Mouse (Mus musculus) left cerebral cortex, adult 2 months (tissue): ENCODE measurements around the gene Dnah9. TPM values are rescaled to one million over a fixed set of nuclear protein-coding genes. Genes with fewer than 3 reads are reported as not detected.

Experiments
- DNase-seq, 2 experiments: peaks; one replicate each; pipeline ENCODE4 v3.0.0; 2021 to 2022; ENCODE audit warnings: low spot score in 2 of 2, mixed read lengths in 1 of 2; ENCODE audit errors: extremely low spot score in 1 of 2
- H3K27ac ChIP-seq: fragments of 200-600 bp; 2 replicates; pipeline ENCODE4 v1.8.1; 2022
- H3K4me3 ChIP-seq: fragments of 200-600 bp; 2 replicates; pipeline ENCODE4 v1.8.1; 2022
- CTCF ChIP-seq: fragments of 200-600 bp; IDR thresholded peaks from 2 replicates; pipeline ENCODE4 v1.8.1; 2022; ENCODE audit warnings: antibody characterized with exemption, mild to moderate bottlenecking, moderate library complexity
- intact Hi-C: fragments of 180-260 bp; cut with DNase I; formaldehyde crosslinking; loops from one replicate; pipeline ENCODE4 v1.15.1; 2025
- total RNA-seq, 2 experiments: library from RNA; stranded (reverse); gene quantifications; 2 replicates each; pipeline ENCODE4 v1.2.3; 2021

Dnah9 gene
- total RNA-seq, 2 experiments from 2014 or later, result 2.4 to 4.9 TPM

- TF ChIP-seq CTCF, result no peak
- intact Hi-C loops, result loop anchor here (5.0 kb wide), 1 partner anchor 618 kb away; the partner anchor contains the start of gene Shisa6
- DNase-seq, result no peak
These were observed 259.2 kb downstream of the Dnah9 start for GRCm38 (mm10) chr11:65909195-65909594.

GRCm38 (mm10) chr11:65905487-65905886, 262.9 kb downstream of the Dnah9 start:
- H3K27ac ChIP-seq, result no peak overlapping the region
- TF ChIP-seq CTCF, result peak; percentile 65
- DNase-seq, result peak in 1 of 2 experiments; percentile 23
- no peak overlapping the region for H3K4me3 ChIP-seq
- intact Hi-C loops, result loop anchor here (5.0 kb wide), 1 partner anchor 622 kb away; the partner anchor contains the start of gene Shisa6

More at GRCm38 (mm10) chr11:65909195-65909594, 259.2 kb downstream of the Dnah9 start:
- Histone ChIP-seq H3K4me3 (no peak overlapping the region), H3K27ac (no peak overlapping the region)

GRCm38 (mm10) chr11:65903944-65904343, 264.4 kb downstream of the Dnah9 start:
- Histone ChIP-seq H3K27ac (no peak overlapping the region), H3K4me3 (no peak overlapping the region)
- no peak for DNase-seq
- intact Hi-C loops, result no loop called here
- TF ChIP-seq CTCF, result no peak

- Histone ChIP-seq H3K27ac (no peak overlapping the region), H3K4me3 (no peak overlapping the region)
- DNase-seq, result no peak
- intact Hi-C loops, result no loop called here
- no peak for TF ChIP-seq CTCF
These were observed 286.9 kb downstream of the Dnah9 start for GRCm38 (mm10) chr11:65881465-65881864.

- intact Hi-C loops, result no loop called here
- no peak for TF ChIP-seq CTCF
- no peak for DNase-seq
- Histone ChIP-seq H3K27ac (no peak overlapping the region), H3K4me3 (no peak overlapping the region)
These were observed 291.1 kb downstream of the Dnah9 start for GRCm38 (mm10) chr11:65877146-65877775.

- no peak overlapping the region for H3K27ac ChIP-seq
- no peak overlapping the region for H3K4me3 ChIP-seq
- intact Hi-C loops, result no loop called here
- no peak for TF ChIP-seq CTCF
- DNase-seq, result no peak
These were observed 306.9 kb downstream of the Dnah9 start for GRCm38 (mm10) chr11:65861476-65861875.

GRCm38 (mm10) chr11:65852066-65852465, 316.3 kb downstream of the Dnah9 start:
- TF ChIP-seq CTCF, result peak; percentile 36
- Histone ChIP-seq H3K27ac (no peak overlapping the region), H3K4me3 (no peak overlapping the region)
- intact Hi-C loops, result no loop called here
- no peak for DNase-seq

GRCm38 (mm10) chr11:65846446-65846845, 321.9 kb downstream of the Dnah9 start:
- no peak overlapping the region for H3K4me3 ChIP-seq
- no peak overlapping the region for H3K27ac ChIP-seq
- intact Hi-C loops, result no loop called here
- DNase-seq, result no peak
- TF ChIP-seq CTCF, result no peak

- H3K4me3 ChIP-seq, result no peak overlapping the region
- intact Hi-C loops, result no loop called here
- no peak for TF ChIP-seq CTCF
- H3K27ac ChIP-seq, result no peak overlapping the region
- DNase-seq, result peak; percentile 18 to 32
These were observed 329.4 kb downstream of the Dnah9 start for GRCm38 (mm10) chr11:65838999-65839398.

GRCm38 (mm10) chr11:65824556-65824955, 343.8 kb downstream of the Dnah9 start:
- H3K4me3 ChIP-seq, result no peak overlapping the region
- no peak overlapping the region for H3K27ac ChIP-seq
- no peak for DNase-seq
- intact Hi-C loops, result loop anchor here (5.0 kb wide), 3 partner anchors 298 to 1163 kb away; partner anchors contain the start of gene Shisa6
- TF ChIP-seq CTCF, result no peak

- intact Hi-C loops, result loop anchor here (2.0 to 5.0 kb wide), 5 partner anchors 301 to 1166 kb away; partner anchors contain the start of gene Shisa6
- peak; percentile 69 to 70 for DNase-seq
- peak; percentile 82 for TF ChIP-seq CTCF
- H3K4me3 ChIP-seq, result no peak overlapping the region
- H3K27ac ChIP-seq, result no peak overlapping the region
These were observed 347.5 kb downstream of the Dnah9 start for GRCm38 (mm10) chr11:65820877-65821276.

- intact Hi-C loops, result loop anchor here (2.0 to 5.0 kb wide), 5 partner anchors 302 to 1167 kb away; partner anchors contain the start of gene Shisa6
- peak; percentile 53 for TF ChIP-seq CTCF
- Histone ChIP-seq H3K27ac (no peak overlapping the region), H3K4me3 (no peak overlapping the region)
- DNase-seq, result no peak
These were observed 348.1 kb downstream of the Dnah9 start for GRCm38 (mm10) chr11:65820280-65820679.

- H3K27ac ChIP-seq, result no peak overlapping the region
- no peak for DNase-seq
- H3K4me3 ChIP-seq, result no peak overlapping the region
- no peak for TF ChIP-seq CTCF
- intact Hi-C loops, result no loop called here
These were observed 350.2 kb downstream of the Dnah9 start for GRCm38 (mm10) chr11:65818193-65818592.
